Mouse (Mus musculus): ENCODE measurements around the gene Eva1a.

- TF ChIP-seq CTCF (IDR thresholded peaks at IDR 0.05; ENCODE audit: extremely low read depth, insufficient read length, insufficient replicate concordance, low read depth, low read length) (no peak), POLR2A (IDR thresholded peaks at IDR 0.05; ENCODE audit: low read depth, low read length) (no peak)
Measured at GRCm38 (mm10) chr6:82040834-82041487, at the start of gene Eva1a.
